Mouse (Mus musculus) erythroid progenitor cell, adult 5-6 weeks (primary cell): ENCODE results near the gene Ubald1. TPM values are rescaled to one million over a fixed set of nuclear protein-coding genes. Genes with fewer than 3 reads are reported as not detected.
A peak's percentile ranks its signal among the peaks of the same experiment; 100 is the strongest.

Source experiments
- ATAC-seq: replicated peaks from 2 replicates; pipeline ENCODE4 v1.8.0; 2016; ENCODE audit warnings: moderate number of reproducible peaks, mild to moderate bottlenecking, moderate TSS enrichment, inconsistent platforms; ENCODE audit not compliant: poor library complexity, low FRiP score, severe bottlenecking
- total RNA-seq, 2 experiments: library from RNA; stranded (forward) in 1 of 2; stranded (reverse) in 1 of 2; fragments of 150-400 nt in 1 of 2; fragments of 186-747, 209-891 nt in 1 of 2; gene quantifications; 2 replicates each; pipeline versions ENCODE4 v1.2.3 to v1.2.4; 2015 to 2017; ENCODE audit warnings: low replicate concordance in 2 of 2

Gene Ubald1
- total RNA-seq, 2 experiments from 2014 or later = 0.91 to 10.1 TPM

DNA sequence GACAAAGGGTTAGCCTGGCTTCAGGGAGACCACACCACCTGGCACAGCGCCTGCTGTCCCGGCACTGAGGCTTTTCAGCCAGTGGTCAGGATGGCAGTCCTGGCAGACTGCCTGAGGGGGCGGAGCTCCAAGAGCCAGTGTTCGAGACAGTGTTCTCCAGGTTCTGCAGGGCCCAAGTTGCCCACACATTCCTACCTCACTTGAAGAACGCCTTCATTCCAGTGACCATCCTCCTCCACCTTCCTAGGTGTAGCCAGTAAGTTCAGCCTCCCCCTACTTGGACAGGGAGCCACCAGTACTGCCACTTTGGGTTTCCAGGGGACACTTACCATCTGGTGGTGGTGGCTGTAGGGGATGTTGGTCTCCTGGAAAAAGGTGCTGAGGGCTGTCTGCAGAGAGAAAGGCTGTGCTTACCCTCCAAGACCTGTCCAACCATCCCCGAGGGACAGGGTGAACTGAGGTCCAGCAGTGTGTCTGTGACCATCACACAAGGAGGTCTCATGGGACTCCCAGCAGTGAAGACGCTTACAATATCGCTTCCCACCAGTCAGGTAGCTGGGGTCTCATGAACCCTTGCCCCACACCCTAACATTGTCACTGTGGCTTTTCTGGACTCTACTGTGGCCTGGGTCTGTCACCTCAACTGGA lies 4.0 kb downstream of the Ubald1 start:
- no peak for ATAC-seq

DNA sequence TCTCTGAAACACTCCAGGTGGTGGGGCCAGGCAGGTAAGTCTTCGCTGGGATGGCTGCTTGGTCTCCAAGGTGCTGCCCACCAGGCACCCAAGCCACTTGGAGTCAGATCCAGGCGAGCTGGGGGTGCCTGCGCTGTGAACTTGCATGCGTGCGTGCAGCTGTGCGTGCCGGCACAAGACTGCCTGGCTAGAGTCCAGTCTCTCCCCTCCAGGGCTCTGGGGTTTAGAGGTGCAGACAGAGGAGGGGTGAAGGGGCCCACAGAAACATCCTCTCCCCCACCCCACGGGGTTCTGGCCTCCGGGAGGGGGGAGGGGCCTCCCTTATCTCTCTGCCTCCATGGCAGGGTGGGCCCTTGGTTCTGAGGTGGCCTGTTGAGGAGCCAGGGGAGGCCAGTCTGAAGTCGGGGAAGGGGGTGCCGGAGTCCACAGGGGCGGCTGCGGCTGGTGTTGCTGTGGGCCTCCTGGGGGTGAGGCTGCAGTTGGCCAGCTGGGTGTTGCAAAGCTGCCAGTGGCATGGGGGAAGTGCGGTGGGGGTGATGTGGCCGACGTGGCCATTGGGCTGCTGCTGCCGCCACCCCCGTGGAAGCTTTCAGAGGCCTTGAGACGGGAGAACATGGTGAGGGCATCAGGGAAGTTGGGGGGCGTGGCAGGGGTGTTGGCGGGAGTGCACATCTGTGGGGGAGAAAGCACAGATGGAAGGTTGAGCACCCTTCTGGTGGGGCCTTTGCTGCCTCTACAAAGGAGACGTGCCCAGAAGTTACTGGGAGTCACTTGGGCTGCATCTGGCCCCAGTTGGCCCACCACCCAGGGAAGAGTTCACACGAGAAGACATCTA lies 4.7 kb downstream of the Ubald1 start:
- no peak for ATAC-seq

DNA sequence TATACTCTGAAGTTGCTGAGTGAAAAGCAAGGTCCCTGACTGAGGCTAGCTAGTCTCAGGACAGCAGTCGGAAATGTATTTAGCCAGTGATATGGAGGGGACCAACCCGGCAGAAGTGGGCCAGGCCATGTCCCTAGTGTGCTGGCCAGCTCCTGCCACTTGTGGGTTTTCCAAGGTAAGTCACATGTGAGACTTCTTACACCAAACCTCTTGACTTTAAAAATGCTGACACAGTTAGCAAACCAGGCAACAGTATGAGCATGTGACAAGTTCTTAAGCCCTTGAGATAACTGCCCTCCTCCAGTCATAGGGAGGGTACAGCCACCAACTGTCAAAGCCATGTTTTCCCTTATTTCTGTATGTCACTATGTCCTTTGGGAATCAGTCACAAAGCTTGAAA lies 8.2 kb downstream of the Ubald1 start:
- ATAC-seq = no peak

DNA sequence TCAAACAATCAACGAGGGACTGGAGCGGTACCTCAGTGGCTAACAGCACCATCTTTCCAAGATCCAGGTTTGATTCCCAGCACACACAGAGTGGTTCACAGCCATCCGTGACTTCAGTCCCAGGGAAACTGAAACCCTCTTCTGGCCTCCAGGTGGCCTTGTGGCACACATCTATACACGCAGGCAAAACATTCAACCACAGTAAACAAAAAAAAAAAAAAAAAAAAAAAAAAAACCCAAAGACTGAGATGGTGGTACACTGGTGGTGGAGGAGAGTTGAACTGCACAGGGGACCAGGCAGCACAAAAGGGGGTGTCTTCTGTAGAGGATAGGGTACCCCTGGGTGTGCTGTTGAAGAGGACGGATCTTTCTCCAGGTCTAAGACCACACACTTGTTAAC lies 9.6 kb downstream of the Ubald1 start:
- ATAC-seq = no peak

DNA sequence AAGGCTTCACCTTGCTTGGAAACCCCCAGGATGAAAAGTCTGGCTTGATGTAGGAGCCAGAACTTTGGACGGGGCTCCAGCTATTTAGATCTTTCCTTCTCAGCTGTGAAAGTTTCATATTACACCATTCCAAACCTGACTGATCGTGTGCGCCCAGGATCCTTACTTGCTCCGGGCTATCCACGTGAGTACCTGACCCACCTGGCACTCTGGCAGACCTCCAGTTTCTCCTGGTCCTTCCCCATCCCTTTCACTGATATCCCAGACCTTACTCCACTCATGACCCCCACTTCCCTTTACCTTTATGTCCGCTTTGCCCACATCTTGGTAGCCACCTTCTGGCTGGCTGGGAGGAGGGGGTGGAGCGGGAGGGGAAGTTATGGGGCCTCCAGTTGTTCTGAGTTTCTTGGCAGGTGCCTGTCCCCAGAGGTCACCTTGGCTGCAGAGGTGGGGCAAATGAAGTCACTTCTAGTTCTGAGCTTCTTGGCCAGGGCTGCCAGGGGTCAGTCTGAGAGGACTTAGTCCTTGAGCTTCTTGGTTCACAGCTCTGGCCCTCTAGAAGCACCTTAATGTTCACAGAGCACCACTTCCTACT lies 13.9 kb downstream of the Ubald1 start:
- ATAC-seq = no peak

DNA sequence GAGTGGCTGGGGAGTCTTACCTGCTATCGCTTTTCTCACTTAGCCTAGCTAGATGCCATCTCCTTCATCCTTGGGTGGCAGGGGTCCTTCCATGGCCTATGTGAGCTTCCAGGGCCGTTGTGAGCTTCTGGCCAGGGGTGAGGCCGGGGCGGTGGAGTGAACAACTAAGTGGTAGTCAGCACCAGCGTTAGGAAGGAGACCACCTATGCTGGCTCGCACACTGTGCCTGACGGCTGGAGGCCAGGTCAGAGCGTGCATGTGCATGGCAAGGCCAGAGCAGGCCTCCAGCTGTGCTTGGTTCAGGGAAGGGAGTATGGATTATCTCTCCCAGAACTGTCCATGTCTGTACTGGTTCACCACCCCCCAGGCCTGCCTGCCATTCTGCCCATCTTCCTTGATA lies 16.4 kb downstream of the Ubald1 start:
- no peak for ATAC-seq

DNA sequence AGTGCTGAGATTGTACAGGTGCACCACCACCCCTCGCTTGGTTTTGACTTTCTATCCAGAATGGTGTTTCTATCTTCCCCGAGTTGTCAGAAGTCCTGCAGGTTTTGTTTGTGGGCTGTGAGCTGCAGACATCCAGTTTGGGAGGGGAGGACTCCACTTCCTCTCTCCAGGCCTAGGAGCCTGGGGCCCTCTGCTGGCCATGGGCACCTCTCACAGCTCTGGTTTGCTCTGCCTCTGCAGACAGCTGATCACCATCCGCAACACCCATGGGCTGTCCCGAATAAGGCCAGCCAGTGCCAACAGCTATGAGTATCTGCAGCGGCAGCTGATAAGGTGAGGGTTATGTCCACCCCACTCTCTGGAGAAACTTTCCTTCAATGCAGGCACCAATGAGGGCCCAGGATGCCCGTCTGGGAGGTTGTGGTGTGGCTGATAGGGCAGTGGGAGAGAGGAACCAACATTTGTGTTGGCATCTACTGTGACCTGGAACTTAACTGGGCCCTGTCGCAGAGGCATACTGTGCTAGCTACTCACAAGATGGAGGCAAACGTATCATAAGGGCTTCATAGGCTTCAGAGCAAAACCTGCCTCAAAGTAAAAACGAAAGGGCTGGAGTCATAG lies 17.1 kb downstream of the Ubald1 start:
- peak; percentile 63 for ATAC-seq

DNA sequence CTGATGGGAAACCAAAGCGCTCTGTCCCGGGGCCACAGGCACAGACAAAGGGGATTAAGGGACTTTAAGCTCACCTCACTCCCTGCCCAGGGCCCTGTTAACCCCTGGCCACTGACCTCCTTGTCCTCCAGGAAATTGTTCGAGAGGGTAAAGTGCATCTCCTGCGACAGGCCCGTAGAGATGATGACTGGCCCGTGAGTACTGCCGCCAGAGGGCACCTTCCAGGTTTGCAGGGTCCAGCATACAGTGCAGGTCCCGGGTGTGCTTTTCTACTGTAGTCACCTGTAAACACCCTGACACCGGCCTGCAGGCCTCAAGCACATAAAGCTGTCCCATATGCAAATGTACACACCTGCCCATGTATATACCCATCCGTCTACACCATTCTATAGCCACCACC lies 18.7 kb downstream of the Ubald1 start:
- no peak for ATAC-seq

- ATAC-seq = no peak
These were observed 25.0 kb downstream of the Ubald1 start for GRCm38 (mm10) chr16:4855046-4855650.

DNA sequence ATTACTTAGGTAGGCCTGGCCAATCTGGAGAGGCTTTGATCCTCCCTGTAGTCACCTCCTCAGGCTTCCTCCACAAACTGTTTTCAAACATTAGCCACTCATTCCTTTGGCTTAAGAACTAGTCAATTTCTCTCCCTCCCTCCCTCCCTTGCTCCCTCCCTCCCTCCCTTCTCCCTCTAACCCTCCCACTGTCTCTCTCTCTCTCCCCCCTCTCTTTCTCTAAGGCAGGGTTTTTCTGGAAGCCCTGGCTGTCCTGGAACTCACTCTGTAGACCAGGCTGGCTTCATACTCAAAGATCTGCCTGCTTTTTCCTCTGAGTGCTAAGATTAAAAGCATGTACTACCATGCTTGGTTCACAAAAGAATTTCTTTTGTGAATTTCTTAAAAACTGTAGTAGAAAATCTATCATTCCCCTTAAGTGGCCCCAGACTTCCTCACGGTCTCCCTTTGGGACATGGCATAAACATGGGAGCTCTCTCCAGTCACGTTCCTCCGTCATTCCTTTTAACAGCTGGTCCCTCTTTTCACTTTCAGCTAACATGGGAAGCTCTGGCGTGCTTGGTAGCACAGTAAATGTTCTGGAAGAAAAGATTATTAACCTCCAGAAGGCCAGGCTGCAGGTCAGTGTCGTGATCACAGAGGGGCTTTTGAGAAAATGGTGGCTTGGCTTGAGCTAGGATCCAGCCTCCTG lies 29.0 kb downstream of the Ubald1 start:
- no peak for ATAC-seq

DNA sequence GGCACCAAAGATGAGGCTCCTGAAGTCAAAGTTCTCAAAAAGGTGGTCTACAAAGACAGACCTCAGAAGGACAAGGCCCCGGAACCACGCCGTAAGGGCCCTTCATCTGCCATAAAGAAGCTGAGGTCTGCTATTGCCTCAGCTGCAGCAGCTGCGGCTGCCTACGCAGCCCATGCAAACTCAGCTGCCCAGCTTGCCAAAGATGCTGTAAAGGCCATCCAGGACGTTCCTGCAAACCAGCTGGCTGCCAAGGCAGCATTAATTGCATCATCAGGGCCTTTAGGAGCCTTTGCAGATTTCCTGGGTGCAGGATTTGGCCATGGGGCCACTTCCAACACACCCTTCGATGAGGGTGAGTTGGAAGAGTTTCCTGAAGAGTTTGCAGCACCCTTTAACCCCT lies 29.8 kb downstream of the Ubald1 start:
- ATAC-seq = no peak

GRCm38 (mm10) chr16:4848090-4848489 lies 32.0 kb downstream of the Ubald1 start:
- no peak for ATAC-seq

DNA sequence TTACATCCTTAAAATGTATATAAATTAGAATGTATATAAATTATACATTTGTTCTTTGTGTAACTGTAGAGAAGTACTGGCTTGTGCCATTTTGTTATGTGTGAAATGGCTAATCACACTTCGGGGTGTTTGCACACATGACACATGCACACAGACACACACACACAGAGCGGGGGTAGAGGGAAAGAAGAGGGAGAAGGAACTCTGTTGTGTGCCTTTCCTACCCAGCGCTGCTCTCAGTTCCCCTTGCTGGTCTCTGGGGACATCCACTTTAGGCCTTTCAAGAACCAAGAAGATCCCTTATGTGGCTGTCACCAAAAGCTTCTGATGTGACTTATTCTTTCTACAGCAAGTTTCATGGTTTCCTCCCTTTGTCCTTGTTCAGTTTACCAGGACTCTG lies 33.1 kb downstream of the Ubald1 start:
- ATAC-seq = no peak

DNA sequence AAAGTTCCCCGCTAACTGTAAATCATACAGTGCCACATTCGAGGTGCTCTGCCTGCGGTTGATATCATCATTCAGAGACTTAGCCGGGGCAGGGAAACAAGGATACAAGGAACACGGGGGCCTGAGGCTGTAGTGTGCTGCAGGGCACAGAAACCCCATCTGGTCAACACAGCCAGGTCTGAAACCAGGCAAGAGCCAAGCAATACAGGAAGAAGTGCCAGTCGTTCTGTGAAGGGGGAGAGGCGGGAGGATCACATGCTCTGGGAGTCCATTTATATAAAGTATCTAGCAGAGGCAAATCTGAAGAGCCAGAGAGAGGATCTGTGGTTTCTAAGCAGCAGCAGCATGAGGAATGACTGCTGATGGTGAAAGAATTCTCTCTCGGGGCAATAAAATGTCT lies 39.9 kb downstream of the Ubald1 start:
- no peak for ATAC-seq

GRCm38 (mm10) chr16:4839552-4839951 lies 40.6 kb downstream of the Ubald1 start:
- no peak for ATAC-seq

DNA sequence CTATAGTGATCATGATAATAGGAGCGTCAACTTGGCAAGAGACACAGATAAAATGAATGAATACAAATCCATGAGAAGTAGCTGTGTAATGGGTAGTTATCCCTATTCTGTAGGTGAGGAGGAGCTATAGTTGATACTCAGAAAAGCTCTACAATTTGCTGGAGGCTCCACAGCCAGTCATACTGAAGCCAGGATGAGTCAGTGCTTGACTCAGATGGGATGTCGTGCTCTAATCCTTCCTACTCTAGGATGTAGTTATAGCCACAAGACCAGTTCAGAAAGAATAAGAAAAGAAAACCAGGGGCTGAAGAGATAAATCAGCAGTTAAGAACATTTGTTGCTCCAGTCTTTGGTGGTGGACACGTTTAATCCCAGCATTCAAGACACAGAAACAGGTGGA lies 42.5 kb downstream of the Ubald1 start:
- ATAC-seq = no peak

GRCm38 (mm10) chr16:4835191-4835590 lies 44.9 kb downstream of the Ubald1 start, which contains the start of gene 4930562C15Rik:
Gene 4930562C15Rik, plus strand, starts transcription at chr16:4835416.
- ATAC-seq = no peak

- no peak for ATAC-seq
These were observed 46.3 kb downstream of the Ubald1 start for GRCm38 (mm10) chr16:4833858-4834257.

GRCm38 (mm10) chr16:4831650-4832419 lies 48.3 kb downstream of the Ubald1 start:
- ATAC-seq = no peak
